Mouse (Mus musculus) heart, embryonic 11.5 days (tissue): Measurements from ENCODE around the gene Cbfa2t3. TPM values are rescaled to one million over a fixed set of nuclear protein-coding genes. Genes with fewer than 3 reads are reported as not detected.
A peak's percentile ranks its signal among the peaks of the same experiment; 100 is the strongest.

ENCODE experiments used
- ATAC-seq: fragments of 200-750 bp; cut with Nextera tagmentation; replicated peaks from 2 replicates; pipeline ENCODE4 v1.8.0; 2017; ENCODE audit warnings: moderate library complexity; ENCODE audit not compliant: insufficient number of reproducible peaks, low FRiP score, low TSS enrichment
- H3K27ac ChIP-seq: fragments of 300-500 bp; sonication (generic); 2 replicates; pipeline ENCODE4 v1.5.1; 2014; ENCODE audit warnings: mild to moderate bottlenecking, low read depth, low read length
- H3K27me3 ChIP-seq: fragments of 300-500 bp; sonication (generic); 2 replicates; pipeline ENCODE4 v1.6.1; 2014; ENCODE audit warnings: mild to moderate bottlenecking, low read length, mixed read lengths; ENCODE audit not compliant: control insufficient read depth, insufficient read depth
- H3K36me3 ChIP-seq: fragments of 300-500 bp; sonication (generic); 2 replicates; pipeline ENCODE4 v1.6.1; 2014; ENCODE audit warnings: mild to moderate bottlenecking, low read length, moderate library complexity, mixed read lengths; ENCODE audit not compliant: control insufficient read depth, insufficient read depth
- H3K4me1 ChIP-seq: fragments of 300-500 bp; sonication (generic); 2 replicates; pipeline ENCODE4 v1.6.1; 2014; ENCODE audit warnings: low read length; ENCODE audit not compliant: control insufficient read depth, insufficient read depth
- H3K4me2 ChIP-seq: fragments of 300-500 bp; sonication (generic); 2 replicates; pipeline ENCODE4 v1.6.1; 2014; ENCODE audit warnings: mild to moderate bottlenecking, moderate library complexity
- H3K4me3 ChIP-seq: fragments of 300-500 bp; sonication (generic); 2 replicates; pipeline ENCODE4 v1.5.1; 2014; ENCODE audit warnings: low read depth, low read length
- H3K9ac ChIP-seq: fragments of 300-500 bp; sonication (generic); 2 replicates; pipeline ENCODE4 v1.6.1; 2014; ENCODE audit warnings: mild to moderate bottlenecking, low read depth, low read length, moderate library complexity
- H3K9me3 ChIP-seq: fragments of 300-500 bp; sonication (generic); replicated peaks from 2 replicates; pipeline ENCODE4 v1.6.1; 2016; ENCODE audit warnings: low read length; ENCODE audit not compliant: control insufficient read depth
- WGBS: fragments of 180-500 bp; shearing (Covaris S2); extraction: QIAGEN DNeasy Blood & Tissue Kit; methylation state at CpG from one replicate; pipeline ENCODE4 v1.1.7; 2014; ENCODE audit not compliant: insufficient replicate concordance; 5-methylcytosine and 5-hydroxymethylcytosine counted together
- polyA plus RNA-seq: library from polyadenylated mRNA; unstranded; fragments of >200 nt; fragmentation: Nextera tagmentation; extraction: Ambion mirVana; gene quantifications from 2 replicates; pipeline ENCODE4 v1.2.1, GENCODE M21; 2014

Gene Cbfa2t3
- polyA plus RNA-seq, 1 experiment from 2014 or later = 5.2 TPM

GRCm38 (mm10) chr8:122720811-122721640 is 22.1 kb upstream of the Cbfa2t3 start:
- 0 out of 2 replicates have a peak overlapping the region, but pooled peaks have one; percentile 28 for H3K9ac ChIP-seq
- peak overlapping the region; percentile 64 for H3K27ac ChIP-seq
- no peak for ATAC-seq
- H3K4me3 ChIP-seq = peak overlapping the region; percentile 26; the same call in 1 of the 2 replicates
- H3K36me3 ChIP-seq = no peaks in the 10 kb centered on the region
- H3K27me3 ChIP-seq = peaks cover 17% of the 10 kb centered on the region
- peaks cover 27% of the 10 kb centered on the region for H3K4me1 ChIP-seq
- H3K4me2 ChIP-seq = peak overlapping the region; percentile 65
- WGBS = 34% methylated on average over 14 of the region's 14 CpGs
- H3K9me3 ChIP-seq = no peaks in the 10 kb centered on the region

- 3% methylated on average over 25 of the region's 25 CpGs for WGBS
- peak; percentile 79 for ATAC-seq
These were observed 21.3 kb upstream of the Cbfa2t3 start for GRCm38 (mm10) chr8:122720070-122720729.

GRCm38 (mm10) chr8:122719500-122720065 is 20.7 kb upstream of the Cbfa2t3 start:
- H3K4me1 ChIP-seq = peaks cover 27% of the 10 kb centered on the region
- no peaks in the 10 kb centered on the region for H3K36me3 ChIP-seq
- H3K4me2 ChIP-seq = peak overlapping the region; percentile 65
- H3K9ac ChIP-seq = no peak overlapping the region
- ATAC-seq = peak; percentile 90
- H3K27me3 ChIP-seq = peaks cover 17% of the 10 kb centered on the region
- H3K4me3 ChIP-seq = peak overlapping the region; percentile 26; the same call in 1 of the 2 replicates
- 8% methylated on average over 7 of the region's 7 CpGs for WGBS
- H3K9me3 ChIP-seq = no peaks in the 10 kb centered on the region
- H3K27ac ChIP-seq = peak overlapping the region; percentile 73

More at GRCm38 (mm10) chr8:122720070-122720729, 21.3 kb upstream of the Cbfa2t3 start:
- Histone ChIP-seq H3K4me3 (peak overlapping the region; percentile 26), H3K9me3 (no peaks in the 10 kb centered on the region), H3K27ac (peak overlapping the region; percentile 73), H3K4me1 (peaks cover 27% of the 10 kb centered on the region), H3K27me3 (peaks cover 17% of the 10 kb centered on the region), H3K9ac (peak overlapping the region; percentile 39; the same call in 1 of the 2 replicates), H3K4me2 (peak overlapping the region; percentile 65), H3K36me3 (no peaks in the 10 kb centered on the region)

- H3K9me3 ChIP-seq = no peaks in the 10 kb centered on the region
- peaks cover 19% of the 10 kb centered on the region for H3K27me3 ChIP-seq
- peaks cover 27% of the 10 kb centered on the region for H3K4me1 ChIP-seq
- 78% methylated on average over 14 of the region's 14 CpGs for WGBS
- H3K27ac ChIP-seq = no peak overlapping the region
- no peak overlapping the region; the same call in 1 of the 2 replicates for H3K4me2 ChIP-seq
- ATAC-seq = no peak
- no peaks in the 10 kb centered on the region for H3K36me3 ChIP-seq
- no peak overlapping the region for H3K4me3 ChIP-seq
- H3K9ac ChIP-seq = no peak overlapping the region
These were observed 20.0 kb upstream of the Cbfa2t3 start for GRCm38 (mm10) chr8:122718711-122719499.

- Histone ChIP-seq H3K9me3 (no peaks in the 10 kb centered on the region), H3K36me3 (no peaks in the 10 kb centered on the region), H3K9ac (no peak overlapping the region), H3K27me3 (peaks cover 22% of the 10 kb centered on the region), H3K4me3 (no peak overlapping the region), H3K4me1 (peaks cover 27% of the 10 kb centered on the region), H3K4me2 (no peak overlapping the region), H3K27ac (no peak overlapping the region)
- no peak for ATAC-seq
- WGBS = 78% methylated on average over 10 of the region's 10 CpGs
These were observed 19.1 kb upstream of the Cbfa2t3 start for GRCm38 (mm10) chr8:122717869-122718509.

GRCm38 (mm10) chr8:122716566-122716965 is 17.7 kb upstream of the Cbfa2t3 start:
- ATAC-seq = no peak
- Histone ChIP-seq H3K4me3 (no peak overlapping the region), H3K4me1 (peaks cover 37% of the 10 kb centered on the region), H3K4me2 (no peak overlapping the region), H3K9me3 (no peaks in the 10 kb centered on the region), H3K27me3 (peaks cover 22% of the 10 kb centered on the region), H3K9ac (no peak overlapping the region), H3K27ac (no peak overlapping the region), H3K36me3 (no peaks in the 10 kb centered on the region)
- 75% methylated on average over 8 of the region's 8 CpGs for WGBS

- no peak overlapping the region for H3K4me3 ChIP-seq
- H3K36me3 ChIP-seq = no peaks in the 10 kb centered on the region
- H3K27ac ChIP-seq = no peak overlapping the region
- H3K4me2 ChIP-seq = no peak overlapping the region
- no peak for ATAC-seq
- H3K9me3 ChIP-seq = no peaks in the 10 kb centered on the region
- peaks cover 10% of the 10 kb centered on the region for H3K4me1 ChIP-seq
- H3K9ac ChIP-seq = no peak overlapping the region
- WGBS = 88% methylated on average over 5 of the region's 5 CpGs
- peaks cover 25% of the 10 kb centered on the region for H3K27me3 ChIP-seq
These were observed 14.2 kb upstream of the Cbfa2t3 start for GRCm38 (mm10) chr8:122713157-122713518.
